Mouse (Mus musculus) limb, embryonic 11.5 days (tissue): ENCODE results near the gene Supt6. TPM values are rescaled to one million over a fixed set of nuclear protein-coding genes. Genes with fewer than 3 reads are reported as not detected.

Experiments
- ATAC-seq: fragments of 200-750 bp; cut with Nextera tagmentation; 2 replicates; pipeline ENCODE4 v1.8.0; 2017; ENCODE audit warnings: low read depth; ENCODE audit not compliant: insufficient number of reproducible peaks, low FRiP score, low TSS enrichment
- DNase-seq: peaks from one replicate; pipeline ENCODE4 v3.0.0-alpha.2; 2015; ENCODE audit warnings: low spot score
- H3K27ac ChIP-seq: fragments of 300-500 bp; sonication (generic); replicated peaks from 2 replicates; pipeline ENCODE4 v1.5.1; 2014; ENCODE audit warnings: low read depth, mild to moderate bottlenecking, low read length
- H3K27me3 ChIP-seq: fragments of 300-500 bp; sonication (generic); 2 replicates; pipeline ENCODE4 v1.6.1; 2014; ENCODE audit warnings: mild to moderate bottlenecking, low read length, mixed read lengths; ENCODE audit not compliant: control insufficient read depth, insufficient read depth
- H3K36me3 ChIP-seq: fragments of 300-500 bp; sonication (generic); 2 replicates; pipeline ENCODE4 v1.6.1; 2014; ENCODE audit warnings: mild to moderate bottlenecking, low read length, moderate library complexity, mixed read lengths; ENCODE audit not compliant: control insufficient read depth, insufficient read depth
- H3K4me1 ChIP-seq: fragments of 300-500 bp; sonication (generic); 2 replicates; pipeline ENCODE4 v1.6.1; 2014; ENCODE audit warnings: low read length, mixed read lengths; ENCODE audit not compliant: control insufficient read depth, insufficient read depth
- H3K4me2 ChIP-seq: fragments of 300-500 bp; sonication (generic); 2 replicates; pipeline ENCODE4 v1.6.1; 2014; ENCODE audit warnings: low read depth, mild to moderate bottlenecking, moderate library complexity; ENCODE audit not compliant: severe bottlenecking
- H3K4me3 ChIP-seq: fragments of 300-500 bp; sonication (generic); 2 replicates; pipeline ENCODE4 v1.5.1; 2014; ENCODE audit warnings: low read depth, low read length
- H3K9ac ChIP-seq: fragments of 300-500 bp; sonication (generic); 2 replicates; pipeline ENCODE4 v1.6.1; 2014; ENCODE audit warnings: mild to moderate bottlenecking, low read length
- H3K9me3 ChIP-seq: fragments of 300-500 bp; sonication (generic); 2 replicates; pipeline ENCODE4 v1.6.1; 2016; ENCODE audit warnings: low read length; ENCODE audit not compliant: control insufficient read depth
- WGBS: fragments of 180-500 bp; shearing (Covaris S2); extraction: QIAGEN DNeasy Blood & Tissue Kit; methylation state at CpG from one replicate; pipeline ENCODE4 v1.1.7; 2014; 5-methylcytosine and 5-hydroxymethylcytosine counted together
- polyA plus RNA-seq: library from polyadenylated mRNA; unstranded; fragments of >200 nt; fragmentation: Nextera tagmentation; extraction: Ambion mirVana; gene quantifications from 2 replicates; pipeline ENCODE4 v1.2.1, GENCODE M21; 2014

Supt6 gene
- polyA plus RNA-seq, 1 experiment from 2014 or later, result 30.8 TPM

DNA sequence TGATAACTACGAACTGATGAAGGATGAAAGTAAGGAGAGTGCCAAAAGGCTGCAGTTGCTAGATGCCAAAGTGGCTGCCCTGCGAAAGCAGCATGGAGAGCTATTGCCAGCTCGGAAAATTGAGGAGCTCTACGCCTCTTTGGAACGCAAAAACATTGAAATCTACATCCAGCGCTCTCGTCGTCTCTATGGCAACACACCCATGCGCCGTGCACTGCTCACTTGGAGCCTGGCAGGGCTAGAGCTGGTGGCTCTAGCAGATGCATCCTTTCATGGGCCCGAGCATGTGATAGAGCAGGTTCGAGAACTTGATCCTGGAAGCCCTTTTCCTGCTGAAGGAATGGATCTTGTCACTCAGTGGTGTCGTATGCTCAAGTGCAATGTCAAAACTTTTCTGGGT is 26.2 kb upstream of the Supt6 start:
- DNase-seq (no peak), ATAC-seq (no peak)
- Histone ChIP-seq H3K4me2 (no peak overlapping the region), H3K36me3 (peaks cover 59% of the 10 kb centered on the region), H3K27me3 (no peaks in the 10 kb centered on the region), H3K27ac (no peak overlapping the region), H3K9ac (no peak overlapping the region), H3K4me1 (no peaks in the 10 kb centered on the region), H3K4me3 (no peak overlapping the region), H3K9me3 (no peaks in the 10 kb centered on the region)
- WGBS, result 94% methylated on average over 13 of the region's 13 CpGs

DNA sequence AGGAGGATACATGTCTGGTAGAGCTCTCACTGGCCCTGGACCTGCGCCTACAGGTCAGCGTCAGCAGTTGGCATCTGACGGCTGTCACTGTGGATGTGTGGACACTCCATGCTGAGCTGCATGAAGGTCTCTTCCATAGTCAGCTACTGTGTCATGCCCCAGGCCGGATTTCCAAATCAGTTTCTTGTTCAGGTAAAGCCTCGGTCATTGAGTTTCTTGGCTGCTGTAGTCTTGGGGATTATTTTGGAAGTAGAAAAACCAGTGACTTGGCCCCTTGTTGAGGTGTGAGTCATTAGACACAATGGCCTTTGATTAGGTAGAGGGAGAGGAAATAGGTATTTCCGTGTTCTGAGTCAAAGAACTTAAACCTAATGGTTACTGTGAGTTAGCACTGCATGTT is 19.8 kb upstream of the Supt6 start:
- WGBS, result 91% methylated on average over 6 of the region's 6 CpGs
- H3K27ac ChIP-seq, result no peak overlapping the region
- no peak overlapping the region for H3K4me3 ChIP-seq
- H3K4me1 ChIP-seq, result peaks cover 5% of the 10 kb centered on the region; the same call in 1 of the 2 replicates
- H3K36me3 ChIP-seq, result peaks cover 38% of the 10 kb centered on the region
- no peak for DNase-seq
- ATAC-seq, result no peak
- H3K4me2 ChIP-seq, result no peak overlapping the region
- H3K27me3 ChIP-seq, result no peaks in the 10 kb centered on the region
- H3K9ac ChIP-seq, result no peak overlapping the region
- H3K9me3 ChIP-seq, result no peaks in the 10 kb centered on the region

DNA sequence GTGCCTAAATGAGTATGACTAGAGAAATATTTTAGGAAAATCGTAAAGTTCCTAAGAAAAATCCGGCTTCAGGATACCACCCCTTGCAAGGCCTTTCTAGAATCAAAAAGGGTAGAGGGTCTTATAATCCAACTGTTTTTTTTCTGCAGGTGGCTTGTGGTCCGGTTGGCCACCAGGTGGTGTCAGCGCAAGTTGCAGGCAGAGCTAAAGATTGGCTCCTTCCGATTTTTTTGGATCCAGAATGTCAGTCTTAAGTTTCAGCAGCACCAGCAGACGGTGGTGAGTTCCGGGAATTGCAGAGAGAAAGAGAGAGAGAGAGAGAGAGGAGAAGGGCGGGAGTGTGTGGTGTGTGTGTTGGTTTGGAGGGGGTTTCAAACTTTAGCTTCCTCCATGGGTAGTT is 16.8 kb upstream of the Supt6 start:
- Histone ChIP-seq H3K27me3 (no peaks in the 10 kb centered on the region; the same call in 1 of the 2 replicates), H3K4me2 (peak overlapping the region; percentile 83), H3K9me3 (no peaks in the 10 kb centered on the region), H3K4me1 (peaks cover 5% of the 10 kb centered on the region; the same call in 1 of the 2 replicates), H3K36me3 (peaks cover 25% of the 10 kb centered on the region), H3K4me3 (peak overlapping the region; percentile 70), H3K9ac (no peak overlapping the region; the same call in 1 of the 2 replicates), H3K27ac (no peak overlapping the region)
- peak; percentile 75 for DNase-seq
- ATAC-seq, result no peak
- 3% methylated on average over 8 of the region's 8 CpGs for WGBS

DNA sequence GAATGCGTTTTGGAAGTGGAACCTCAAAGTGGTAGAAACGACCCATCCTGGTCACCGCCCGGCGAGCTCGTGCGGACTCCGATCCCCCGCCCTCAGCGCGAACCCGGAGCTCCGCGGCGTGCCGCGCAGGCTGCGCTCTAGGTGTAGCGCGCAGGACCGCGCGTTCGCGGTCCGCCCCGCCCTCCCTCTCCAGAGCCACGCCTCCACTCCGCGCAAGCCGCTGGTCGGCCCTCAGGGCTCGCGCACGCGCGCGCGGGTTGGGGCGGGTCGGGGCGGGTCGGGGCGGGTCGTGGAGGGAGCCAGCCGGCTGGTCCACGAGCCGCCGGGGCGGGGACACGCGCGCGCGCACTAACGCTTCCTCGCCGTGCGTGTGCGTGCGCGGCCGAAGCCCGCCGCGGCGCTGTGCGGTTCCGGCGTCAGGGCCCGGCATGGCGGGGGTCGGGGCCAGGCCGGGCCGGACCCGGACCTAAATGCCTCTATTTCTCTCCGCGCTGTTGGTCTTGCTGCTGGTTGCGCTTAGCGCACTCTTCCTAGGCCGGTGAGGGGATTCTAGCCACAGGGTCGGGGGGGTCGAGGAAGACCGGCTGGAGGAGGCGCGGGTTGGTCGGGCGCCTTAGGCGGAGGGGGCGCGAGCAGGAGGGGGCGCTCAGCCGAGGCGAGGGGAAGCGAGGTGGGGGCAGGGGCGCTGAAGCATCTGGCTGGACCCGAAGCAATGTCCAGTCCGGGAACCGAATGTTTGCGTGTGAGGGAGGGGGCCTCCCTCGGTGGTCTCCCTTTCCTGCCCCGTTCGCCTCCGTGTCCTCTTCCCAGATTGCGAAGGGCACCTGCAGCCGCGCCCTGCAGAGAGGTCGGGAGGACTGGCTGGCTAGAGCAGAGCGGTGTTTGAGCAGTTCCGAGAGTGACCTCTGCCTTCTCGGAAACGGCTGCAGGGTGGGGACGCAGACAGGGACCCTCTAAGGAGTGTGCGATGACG is 15.9 kb upstream of the Supt6 start, which contains the start of gene 2610507B11Rik:
Gene 2610507B11Rik, plus strand, starts transcription at position 373 of the 973 bp plus-strand sequence.
- Histone ChIP-seq H3K9ac (peak within 1 kb of the TSS; percentile 72), H3K4me1 (peaks cover 5% of the 10 kb centered on the region; the same call in 1 of the 2 replicates), H3K36me3 (peaks cover 19% of the 10 kb centered on the region), H3K4me2 (peak within 1 kb of the TSS; percentile 83), H3K4me3 (peak within 1 kb of the TSS; percentile 70), H3K27ac (peak within 1 kb of the TSS; percentile 70), H3K9me3 (no peaks in the 10 kb centered on the region), H3K27me3 (no peaks in the 10 kb centered on the region; the same call in 1 of the 2 replicates)
- peak; percentile 91 for ATAC-seq
- peak; percentile 95 for DNase-seq
- WGBS, result 1% methylated on average over 95 of the region's 115 CpGs

DNA sequence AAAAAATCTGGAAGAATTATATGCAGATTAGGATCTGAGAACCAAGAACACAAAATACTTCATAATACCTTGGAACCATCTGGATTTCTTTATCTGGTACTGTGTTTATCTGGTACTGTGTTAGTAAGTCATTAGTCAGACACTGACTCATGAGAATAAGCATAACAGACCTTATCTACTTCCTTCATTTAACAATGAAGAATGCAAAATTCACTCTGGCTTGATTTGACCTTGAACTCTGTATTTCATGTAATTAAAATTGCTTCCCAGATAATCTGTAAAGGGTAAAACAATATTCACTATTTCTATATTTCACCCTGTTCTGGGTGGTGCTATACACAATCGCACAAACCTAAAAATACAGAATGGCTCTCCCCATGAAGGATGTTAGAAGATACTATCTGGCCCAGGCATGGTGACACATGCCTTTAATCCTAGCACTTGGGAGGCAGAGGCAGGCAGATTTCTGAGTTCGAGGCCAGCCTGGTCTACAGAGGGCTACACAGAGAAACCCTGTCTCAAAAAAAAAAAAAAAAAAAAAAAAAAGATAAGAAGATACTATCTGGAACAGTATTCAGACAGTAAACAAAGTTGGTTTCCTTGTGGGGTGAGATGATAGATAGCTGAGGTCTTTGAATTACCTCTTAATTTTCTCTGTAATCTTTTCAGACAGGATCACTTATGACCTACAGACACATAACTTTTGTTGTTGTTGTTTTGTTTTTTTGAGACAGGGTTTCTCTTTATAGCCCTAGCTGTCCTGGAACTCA is 14.9 kb upstream of the Supt6 start:
- H3K9ac ChIP-seq, result no peak overlapping the region
- H3K27ac ChIP-seq, result no peak overlapping the region
- H3K36me3 ChIP-seq, result peaks cover 13% of the 10 kb centered on the region; the same call in 1 of the 2 replicates
- WGBS, result 97% methylated on average over 2 of the region's 2 CpGs
- peaks cover 5% of the 10 kb centered on the region; the same call in 1 of the 2 replicates for H3K4me1 ChIP-seq
- ATAC-seq (peak; percentile 12; the same call in 1 of the 2 replicates), DNase-seq (no peak)
- H3K27me3 ChIP-seq, result no peaks in the 10 kb centered on the region; the same call in 1 of the 2 replicates
- H3K9me3 ChIP-seq, result no peaks in the 10 kb centered on the region
- no peak overlapping the region for H3K4me3 ChIP-seq
- no peak overlapping the region; the same call in 1 of the 2 replicates for H3K4me2 ChIP-seq

DNA sequence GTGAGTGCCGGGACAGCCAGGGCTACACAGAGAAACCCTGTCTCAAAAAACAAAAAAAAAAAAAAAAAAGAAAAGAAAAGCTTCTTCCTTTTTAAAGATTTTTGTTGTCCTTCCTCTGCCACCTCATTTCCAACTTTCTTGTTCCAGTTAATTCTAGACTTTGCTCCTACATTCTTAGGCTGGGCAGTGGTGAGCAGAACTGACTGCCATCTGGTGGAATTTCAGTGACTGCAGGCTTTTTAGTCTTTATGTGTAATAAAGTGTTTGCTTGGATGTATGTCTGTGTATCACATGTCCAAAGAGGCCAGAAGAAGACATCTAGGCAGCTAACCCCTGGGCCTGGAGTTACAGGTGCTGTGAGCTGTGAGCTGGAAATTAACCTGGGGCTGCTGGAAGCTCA is 10.8 kb upstream of the Supt6 start:
- H3K36me3 ChIP-seq, result peaks cover 10% of the 10 kb centered on the region
- WGBS, result 95% methylated on average over 1 of the region's 1 CpGs
- H3K4me1 ChIP-seq, result no peaks in the 10 kb centered on the region
- H3K27ac ChIP-seq, result no peak overlapping the region
- H3K27me3 ChIP-seq, result no peaks in the 10 kb centered on the region; the same call in 1 of the 2 replicates
- DNase-seq (no peak), ATAC-seq (no peak)
- no peak overlapping the region for H3K9ac ChIP-seq
- H3K4me2 ChIP-seq, result no peak overlapping the region
- no peak overlapping the region for H3K4me3 ChIP-seq
- no peaks in the 10 kb centered on the region for H3K9me3 ChIP-seq

DNA sequence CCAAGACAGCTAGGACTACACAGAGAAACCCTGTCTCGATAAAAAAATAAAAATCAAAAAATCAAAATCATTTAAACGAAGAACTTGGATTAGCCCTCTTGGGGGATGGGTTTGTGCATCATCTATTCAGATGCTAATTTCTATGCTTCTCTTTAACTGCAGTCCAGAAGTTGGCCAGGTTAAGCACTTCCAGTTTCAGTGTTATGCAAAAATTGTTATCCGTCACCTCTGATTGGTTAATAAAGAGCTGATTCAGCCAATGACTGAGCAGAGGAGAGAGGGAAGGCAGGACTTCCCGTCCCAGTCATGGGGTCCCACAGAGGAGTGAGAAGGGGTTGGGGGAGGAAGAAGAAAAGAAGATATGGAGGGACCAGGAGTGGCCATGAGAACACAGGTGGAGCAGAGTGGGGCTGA is 1.9 kb upstream of the Supt6 start:
- Histone ChIP-seq H3K4me2 (no peak overlapping the region), H3K27me3 (no peaks in the 10 kb centered on the region), H3K36me3 (peaks cover 5% of the 10 kb centered on the region; the same call in 1 of the 2 replicates), H3K4me3 (no peak overlapping the region), H3K9ac (no peak overlapping the region), H3K4me1 (peaks cover 5% of the 10 kb centered on the region), H3K27ac (no peak overlapping the region), H3K9me3 (no peaks in the 10 kb centered on the region)
- no peak for DNase-seq
- WGBS, result 66% methylated on average over 4 of the region's 4 CpGs
- ATAC-seq, result no peak

DNA sequence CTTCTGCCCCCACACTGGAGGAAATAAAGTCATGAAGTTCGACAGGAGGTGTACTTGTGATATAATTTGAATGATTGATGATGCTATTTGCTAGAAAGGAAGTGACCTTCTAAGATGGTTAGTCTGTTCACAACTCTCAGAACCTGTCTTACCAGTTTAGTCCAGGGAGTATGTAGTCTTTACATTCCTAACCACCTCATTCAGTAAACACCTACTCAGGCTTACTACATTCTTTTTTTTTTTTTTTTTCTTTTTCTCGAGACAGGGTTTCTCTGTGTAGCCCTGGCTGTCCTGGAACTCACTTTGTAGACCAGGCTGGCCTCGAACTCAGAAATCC is 1.2 kb upstream of the Supt6 start:
- Histone ChIP-seq H3K4me1 (peaks cover 5% of the 10 kb centered on the region), H3K4me3 (no peak overlapping the region; the same call in 1 of the 2 replicates), H3K27ac (no peak overlapping the region), H3K36me3 (no peaks in the 10 kb centered on the region; the same call in 1 of the 2 replicates), H3K4me2 (peak overlapping the region; percentile 24; the same call in 1 of the 2 replicates), H3K27me3 (no peaks in the 10 kb centered on the region), H3K9ac (no peak overlapping the region), H3K9me3 (no peaks in the 10 kb centered on the region)
- DNase-seq, result no peak
- WGBS, result 55% methylated on average over 3 of the region's 3 CpGs
- ATAC-seq, result no peak
